Mouse (Mus musculus) monocyte, adult 5-6 weeks (primary cell): ENCODE measurements around the gene Foxd2. TPM values are rescaled to one million over a fixed set of nuclear protein-coding genes. Genes with fewer than 3 reads are reported as not detected.

Experiments used
- ATAC-seq: fragments of 153-309, 156-312 bp; replicated peaks from 2 replicates; pipeline ENCODE4 v1.8.0; 2017; ENCODE audit warnings: mild to moderate bottlenecking; ENCODE audit not compliant: low TSS enrichment, insufficient number of reproducible peaks, severe bottlenecking, poor library complexity, low FRiP score
- total RNA-seq: library from RNA; stranded (forward); fragments of 200-1000, 200-491, 200-594 nt; gene quantifications from 3 replicates; pipeline ENCODE4 v1.2.3, GENCODE M21; 2017

Gene Foxd2
- total RNA-seq, 1 experiment from 2014 or later = 0.10 TPM

DNA sequence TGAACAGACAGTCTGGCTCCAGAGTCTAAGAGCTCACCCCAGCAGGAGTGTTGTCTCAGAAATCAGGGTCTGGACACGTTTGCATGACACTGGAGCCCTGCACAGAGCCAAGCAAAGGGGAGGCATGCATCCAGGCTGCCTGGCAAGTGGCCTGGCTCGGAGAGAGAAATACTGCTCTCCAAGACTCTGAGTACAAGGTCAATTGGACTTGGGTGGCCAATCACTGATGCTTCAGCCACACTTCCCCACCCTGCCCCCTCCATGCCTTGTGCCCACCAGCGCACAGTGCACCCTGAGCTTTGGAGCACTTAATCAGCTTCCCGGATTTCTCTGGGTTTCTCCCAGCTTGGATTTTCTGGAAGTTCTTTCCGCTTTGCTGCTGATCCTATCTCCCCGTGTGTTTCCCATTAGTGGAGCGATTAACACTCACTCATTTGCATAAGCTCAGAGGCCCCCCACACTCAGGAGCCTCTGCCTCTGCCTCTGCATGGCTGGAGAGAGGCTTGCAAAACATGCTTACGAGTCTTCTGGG is 32.2 kb downstream of the Foxd2 start:
- no peak for ATAC-seq

DNA sequence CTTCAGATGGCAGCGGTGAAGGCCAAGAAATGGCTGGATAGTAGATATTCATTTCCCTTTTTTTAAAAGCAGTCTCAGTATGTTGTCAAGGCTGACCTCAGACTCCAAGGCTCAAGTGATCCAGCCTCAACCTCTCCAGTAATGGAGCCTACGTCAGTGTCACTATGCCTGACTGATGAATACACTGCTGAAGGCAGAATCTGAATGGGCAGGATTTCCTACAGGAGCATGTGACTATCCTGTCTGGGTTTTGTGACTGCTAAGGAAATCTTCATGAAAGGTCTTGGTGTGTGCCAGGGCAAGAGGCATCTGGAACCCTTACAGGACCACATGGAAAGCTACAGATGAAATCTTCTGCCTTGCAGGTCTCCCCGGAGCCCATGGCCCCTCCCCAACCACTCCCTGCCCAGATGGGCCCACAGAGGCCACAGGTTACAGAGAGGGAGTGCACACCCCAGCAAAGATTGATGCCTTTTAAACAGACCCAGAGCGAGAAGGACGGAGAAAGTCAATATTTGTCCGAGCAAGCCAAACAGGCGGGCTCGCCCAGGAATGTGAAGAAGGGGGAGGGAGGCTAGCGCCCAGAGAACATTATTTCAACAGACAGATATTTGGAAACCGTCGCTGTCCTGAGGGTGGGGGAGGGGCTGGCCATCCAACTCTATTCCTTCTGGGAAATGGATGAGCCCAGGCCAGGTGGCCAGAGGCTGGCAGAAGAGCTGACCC is 38.7 kb downstream of the Foxd2 start:
- ATAC-seq = no peak

DNA sequence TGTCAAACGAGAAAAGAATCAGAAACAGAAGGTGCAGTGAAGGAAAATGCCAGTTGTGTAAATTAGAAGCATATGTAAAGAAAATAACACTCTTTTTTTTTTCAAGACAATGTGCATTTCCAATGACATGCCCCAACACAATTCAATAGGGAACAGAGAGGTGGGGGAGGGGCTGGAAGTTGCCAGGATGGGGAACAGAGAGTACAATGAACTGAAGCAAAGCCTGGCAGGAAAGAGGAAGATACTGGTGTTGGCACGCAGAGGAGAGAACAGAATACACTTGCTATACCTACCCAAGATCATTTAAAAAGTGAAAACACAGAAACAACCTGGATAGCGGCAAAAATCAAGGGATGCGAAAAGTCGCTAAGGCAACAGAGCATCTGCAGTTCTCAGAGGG is 45.5 kb downstream of the Foxd2 start:
- ATAC-seq = no peak

DNA sequence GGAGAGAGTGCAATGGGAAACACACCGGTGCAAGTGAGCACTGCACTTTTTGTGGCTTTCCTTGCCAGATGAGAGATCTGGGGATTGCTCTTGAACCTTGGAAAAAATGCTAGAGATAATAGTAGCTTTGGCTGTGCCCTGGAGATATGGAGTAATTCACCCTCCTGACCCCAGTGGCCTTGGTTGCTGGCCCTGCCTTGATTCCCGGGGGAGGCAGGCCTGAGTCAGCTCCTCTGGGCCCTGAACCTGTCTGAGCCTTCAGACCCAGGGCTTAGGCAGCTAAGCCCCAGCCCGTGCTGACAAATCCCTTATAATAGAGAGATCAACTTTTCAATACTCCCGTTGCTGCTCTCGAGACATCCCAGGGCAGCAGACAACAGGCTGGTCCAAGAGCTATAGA is 50.2 kb downstream of the Foxd2 start:
- no peak for ATAC-seq

Other genes starting within 250 kb of the Foxd2 start
- not detected in 3 replicates for gene Gm12830, start 87.2 kb downstream of the Foxd2 start, total RNA-seq
- not detected in 3 replicates for gene Foxe3, start 17.1 kb upstream of the Foxd2 start, total RNA-seq
- gene Cmpk1, start 78.4 kb upstream of the Foxd2 start, total RNA-seq = 193 to 301 TPM (median 285 TPM) in 3 replicates
- gene Stil, start 91.3 kb upstream of the Foxd2 start, total RNA-seq = 0.53 to 1.9 TPM (median 0.78 TPM) in 3 replicates
- 0.53 to 3.0 TPM (median 2.9 TPM) in 3 replicates for gene Tal1, start 147.6 kb upstream of the Foxd2 start, total RNA-seq
- 3.3 to 4.9 TPM in 2 of 3 replicates, not detected in the other for gene Pdzk1ip1, start 179.8 kb upstream of the Foxd2 start, total RNA-seq
- gene Cyp4x1, start 225.4 kb upstream of the Foxd2 start, total RNA-seq = 0.49 TPM in 1 of 3 replicates, not detected in the others